10 mouse cellular contexts compared by ENCODE assay signal in genomic region chr10:40583584-40584255, GRCm38 (mm10). TPM values are rescaled to one million over a fixed set of nuclear protein-coding genes. Genes with fewer than 3 reads are reported as not detected.
DNase-seq lines count a peak whose midpoint lies in the region; ATAC-seq and TF ChIP-seq lines count a peak whose summit lies in the region.
"Had no signal": no experiment of that assay in that cellular context is flagged by ENCODE, and none has a peak within 500 bp of the region (broad histone marks: within the 10 kb centered on the region; RNA-seq: fewer than 3 reads in every experiment).

No protein-coding gene starts in this region.

- H3K4me3 ChIP-seq in kidney, adult 2 months (ENCODE audit: insufficient read depth, low read depth, low read length), result no peak overlapping the region
- no peak overlapping the region for H3K4me3 ChIP-seq in kidney, embryonic 15.5 days (replicated peaks)
- no peak overlapping the region for H3K4me3 ChIP-seq in small intestine, adult 2 months (ENCODE audit: low read depth, low read length)

- WGBS in kidney, adult 2 months, result 81% methylated on average over 8 of the region's 8 CpGs
- 86% methylated on average over 8 of the region's 8 CpGs for WGBS in kidney, embryonic 15.5 days
- WGBS in small intestine, adult 2 months, result 73% methylated on average over 8 of the region's 8 CpGs

- TF ChIP-seq CTCF in kidney, adult 2 months (conservative IDR thresholded peaks at IDR 0.05; ENCODE audit: insufficient read depth, insufficient read length, low read depth, low read length), result peak; percentile 49
- TF ChIP-seq CTCF in small intestine, adult 2 months (IDR thresholded peaks at IDR 0.05; ENCODE audit: extremely low read depth, insufficient read length, insufficient replicate concordance, low read depth, low read length), result peak; percentile 17; the same call in 1 of the 2 replicates

- no peak overlapping the region for H3K9ac ChIP-seq in kidney, embryonic 15.5 days

- no peaks in the 10 kb centered on the region for H3K36me3 ChIP-seq in kidney, adult 2 months (ENCODE audit: control insufficient read depth, insufficient read depth, low read length)
- no peaks in the 10 kb centered on the region for H3K36me3 ChIP-seq in kidney, embryonic 15.5 days
- no peaks in the 10 kb centered on the region for H3K36me3 ChIP-seq in small intestine, adult 2 months (ENCODE audit: control insufficient read depth, insufficient read depth, low read length)

- H3K4me1 ChIP-seq in kidney, adult 2 months (ENCODE audit: control insufficient read depth, insufficient read depth, low read length), result no peaks in the 10 kb centered on the region
- no peaks in the 10 kb centered on the region for H3K4me1 ChIP-seq in kidney, embryonic 15.5 days
- no peaks in the 10 kb centered on the region for H3K4me1 ChIP-seq in small intestine, adult 2 months (ENCODE audit: control insufficient read depth, insufficient read depth, insufficient read length, low read length)

- ATAC-seq in CD4-positive, CD25-positive, alpha-beta regulatory T cell, adult 4 months, result no peak
- no peak for ATAC-seq in kidney, embryonic 15.5 days (replicated peaks; ENCODE audit: low FRiP score)
- no peak for ATAC-seq in megakaryocyte, adult 5-6 weeks (ENCODE audit: poor library complexity, severe bottlenecking)

- H3K4me2 ChIP-seq in kidney, embryonic 15.5 days, result no peak overlapping the region

- no peaks in the 10 kb centered on the region for H3K9me3 ChIP-seq in kidney, embryonic 15.5 days (replicated peaks)

- no peaks in the 10 kb centered on the region for H3K27me3 ChIP-seq in kidney, adult 2 months (replicated peaks; ENCODE audit: control insufficient read depth, insufficient read depth, low read length)
- H3K27me3 ChIP-seq in kidney, embryonic 15.5 days, result no peaks in the 10 kb centered on the region
- H3K27me3 ChIP-seq in small intestine, adult 2 months (ENCODE audit: control insufficient read depth, insufficient read depth, low read length), result no peaks in the 10 kb centered on the region

- DNase-seq in CD4-positive, CD25-positive, alpha-beta regulatory T cell, adult 2 months (ENCODE audit: low read depth, low spot score), result peak; percentile 57
- DNase-seq in kidney, adult 2 months, result peak; percentile 32
- peak; percentile 32 to 41 for DNase-seq in B cell, adult 2 months
- peak; percentile 8 for DNase-seq in embryo, embryonic 11 days

- no peak for TF ChIP-seq POLR2A in kidney, adult 2 months (IDR thresholded peaks at IDR 0.05; ENCODE audit: low read depth, low read length)
- TF ChIP-seq POLR2A in small intestine, adult 2 months (IDR thresholded peaks at IDR 0.05; ENCODE audit: low read depth, low read length), result no peak

- no peak overlapping the region for H3K27ac ChIP-seq in kidney, adult 2 months (ENCODE audit: insufficient read depth, low read depth, low read length)
- no peak overlapping the region for H3K27ac ChIP-seq in kidney, embryonic 15.5 days
- no peak overlapping the region for H3K27ac ChIP-seq in small intestine, adult 2 months (ENCODE audit: insufficient read depth, low read depth, low read length)

RNA-seq across cellular contexts. Expression of gene Slc22a16, which starts 13.6 kb away (rescaled TPM):
- polyA plus RNA-seq in CD4-positive, CD25-positive, alpha-beta regulatory T cell, adult 4 months (2017; shearing (Covaris generic)), result not detected
- polyA plus RNA-seq in kidney, adult 2 months (2012; rRNA removed), result 0.11 TPM in 1 of 2 replicates, not detected in the other
- not detected in 2 replicates for polyA plus RNA-seq in kidney, embryonic 15.5 days (2015; fragmentation: Nextera tagmentation; extraction: Ambion mirVana)
- not detected in 2 replicates for polyA plus RNA-seq in small intestine, adult 2 months (2012; rRNA removed)
- total RNA-seq in megakaryocyte, adult 5-6 weeks (2015), result not detected in 2 replicates
- total RNA-seq in megakaryocyte, adult 5-6 weeks (2017), result not detected in 2 replicates
- total RNA-seq: left cerebral cortex, postnatal 36 days had no signal
- polyA plus RNA-seq: C2C12 had no signal

RNA-seq across cellular contexts. Expression of gene Ddo, which starts 46.1 kb away (rescaled TPM):
- polyA plus RNA-seq in CD4-positive, CD25-positive, alpha-beta regulatory T cell, adult 4 months (2017; shearing (Covaris generic)), result under 1 TPM in 1 of 2 experiments, not detected in 1; 0.13 TPM
- 51.6 and 54.3 TPM in 2 replicates for polyA plus RNA-seq in kidney, adult 2 months (2012; rRNA removed)
- 0.28 and 0.53 TPM in 2 replicates for polyA plus RNA-seq in kidney, embryonic 15.5 days (2015; fragmentation: Nextera tagmentation; extraction: Ambion mirVana)
- polyA plus RNA-seq in small intestine, adult 2 months (2012; rRNA removed), result 0.84 and 1.3 TPM in 2 replicates
- total RNA-seq in megakaryocyte, adult 5-6 weeks (2015), result not detected in 2 replicates
- not detected in 2 replicates for total RNA-seq in megakaryocyte, adult 5-6 weeks (2017)
- polyA plus RNA-seq: C2C12 had no signal

Comparison
In these comparisons a context has a peak if more than half of its experiments do, and no peak if none do; other contexts are left out.
1. RNA of gene Ddo, which starts 46.1 kb away (polyA plus RNA-seq): 51.6 to 54.3 TPM in kidney, adult 2 months; 0.84 to 1.3 TPM in small intestine, adult 2 months, 0.28 to 0.53 TPM in kidney, embryonic 15.5 days and 0.13 TPM in CD4-positive, CD25-positive, alpha-beta regulatory T cell, adult 4 months; every median in the first group is over 10 times any median in the second.
2. Peak in every context shown above with its lines, with median percentiles within 50 percentile points of each other: DNase-seq.